Mouse (Mus musculus) liver, embryonic 12.5 days (tissue): Measurements from ENCODE around the gene Nckap1l. TPM values are rescaled to one million over a fixed set of nuclear protein-coding genes. Genes with fewer than 3 reads are reported as not detected.
A peak's percentile ranks its signal among the peaks of the same experiment; 100 is the strongest.
"Not testable (repeated sequence)": the region's sequence is repeated elsewhere in the genome, so short reads cannot be mapped to it uniquely, and the experiment has no call there.

Experiments
- ATAC-seq: fragments of 200-750 bp; cut with Nextera tagmentation; 2 replicates; pipeline ENCODE4 v1.8.0; 2017; ENCODE audit warnings: moderate number of reproducible peaks, mild to moderate bottlenecking, moderate library complexity
- H3K27ac ChIP-seq: fragments of 300-500 bp; sonication (generic); 2 replicates; pipeline ENCODE4 v1.5.1; 2016; ENCODE audit warnings: mild to moderate bottlenecking
- H3K27me3 ChIP-seq: fragments of 300-500 bp; sonication (generic); replicated peaks from 2 replicates; pipeline ENCODE4 v1.6.1; 2016; ENCODE audit warnings: mild to moderate bottlenecking, moderate library complexity
- H3K36me3 ChIP-seq: fragments of 300-500 bp; sonication (generic); 2 replicates; pipeline ENCODE4 v1.6.1; 2016; ENCODE audit warnings: mild to moderate bottlenecking, moderate library complexity
- H3K4me1 ChIP-seq: fragments of 300-500 bp; sonication (generic); 2 replicates; pipeline ENCODE4 v1.6.1; 2016
- H3K4me2 ChIP-seq: fragments of 300-500 bp; sonication (generic); 2 replicates; pipeline ENCODE4 v1.6.1; 2016; ENCODE audit warnings: mild to moderate bottlenecking, moderate library complexity
- H3K4me3 ChIP-seq: fragments of 300-500 bp; sonication (generic); 2 replicates; pipeline ENCODE4 v1.5.1; 2016; ENCODE audit warnings: mild to moderate bottlenecking, moderate library complexity
- H3K9ac ChIP-seq: fragments of 300-500 bp; sonication (generic); 2 replicates; pipeline ENCODE4 v1.6.1; 2016; ENCODE audit warnings: mild to moderate bottlenecking, moderate library complexity
- H3K9me3 ChIP-seq: fragments of 300-500 bp; sonication (generic); replicated peaks from 2 replicates; pipeline ENCODE4 v1.6.1; 2016; ENCODE audit warnings: mild to moderate bottlenecking, moderate library complexity
- WGBS: fragments of 180-500 bp; shearing (Covaris S2); methylation state at CpG from one replicate; pipeline ENCODE4 v1.1.7; 2016; ENCODE audit not compliant: insufficient replicate concordance; 5-methylcytosine and 5-hydroxymethylcytosine counted together
- polyA plus RNA-seq: library from polyadenylated mRNA; unstranded; fragments of >200 nt; fragmentation: Nextera tagmentation; extraction: Ambion mirVana; gene quantifications from 2 replicates; pipeline ENCODE4 v1.2.1, GENCODE M21; 2016

The Nckap1l gene
- 7.8 and 9.1 TPM in 2 replicates for polyA plus RNA-seq

GRCm38 (mm10) chr15:103453551-103454218 is at the start of gene Nckap1l:
Gene Nckap1l (plus strand): TSS chr15:103453794.
- Histone ChIP-seq H3K4me1 (no peaks in the 10 kb centered on the region), H3K4me3 (peak within 1 kb of the TSS; percentile 37), H3K27me3 (no peaks in the 10 kb centered on the region), H3K4me2 (peak within 1 kb of the TSS; percentile 46), H3K36me3 (no peaks in the 10 kb centered on the region), H3K27ac (no peak within 1 kb of the TSS), H3K9me3 (no peaks in the 10 kb centered on the region), H3K9ac (no peak within 1 kb of the TSS; the same call in 1 of the 2 replicates)
- ATAC-seq = peak; percentile 82
- WGBS = 25% methylated on average over 13 of the region's 13 CpGs

- H3K4me2 ChIP-seq, H3K27ac ChIP-seq, H3K36me3 ChIP-seq, H3K4me3 ChIP-seq, ATAC-seq, H3K9me3 ChIP-seq, H3K4me1 ChIP-seq, H3K9ac ChIP-seq, H3K27me3 ChIP-seq: not testable (repeated sequence)
- 75% methylated on average over 3 of the region's 3 CpGs for WGBS
Measured at GRCm38 (mm10) chr15:103405586-103405985, 48.0 kb upstream of the Nckap1l start.

- no peaks in the 10 kb centered on the region for H3K9me3 ChIP-seq
- no peak overlapping the region for H3K27ac ChIP-seq
- H3K27me3 ChIP-seq = no peaks in the 10 kb centered on the region
- H3K9ac ChIP-seq = no peak overlapping the region
- H3K4me1 ChIP-seq = no peaks in the 10 kb centered on the region
- no peak overlapping the region for H3K4me2 ChIP-seq
- H3K4me3 ChIP-seq = no peak overlapping the region
- ATAC-seq = no peak
- no peaks in the 10 kb centered on the region for H3K36me3 ChIP-seq
- 51% methylated on average over 2 of the region's 2 CpGs for WGBS
Measured at GRCm38 (mm10) chr15:103427017-103427416, 26.6 kb upstream of the Nckap1l start.

- H3K4me1 ChIP-seq = no peaks in the 10 kb centered on the region
- H3K27me3 ChIP-seq = no peaks in the 10 kb centered on the region
- H3K4me2 ChIP-seq = no peak within 1 kb of the TSS
- H3K36me3 ChIP-seq = no peaks in the 10 kb centered on the region
- 77% methylated on average over 16 of the region's 16 CpGs for WGBS
- H3K4me3 ChIP-seq = no peak within 1 kb of the TSS
- H3K9ac ChIP-seq = no peak within 1 kb of the TSS
- H3K9me3 ChIP-seq = no peaks in the 10 kb centered on the region
- H3K27ac ChIP-seq = no peak within 1 kb of the TSS
- ATAC-seq = no peak
Measured at GRCm38 (mm10) chr15:103430241-103430640, 23.4 kb upstream of the Nckap1l start, which contains the start of gene Gtsf1. Gene Gtsf1 (minus strand): TSS chr15:103430470.

- not testable (repeated sequence) for H3K27me3 ChIP-seq, ATAC-seq, H3K36me3 ChIP-seq, H3K4me1 ChIP-seq, H3K27ac ChIP-seq, H3K4me3 ChIP-seq, H3K4me2 ChIP-seq, H3K9me3 ChIP-seq, H3K9ac ChIP-seq
- WGBS = 61% methylated on average over 4 of the region's 4 CpGs
Measured at GRCm38 (mm10) chr15:103445966-103446365, 7.6 kb upstream of the Nckap1l start.

- Histone ChIP-seq H3K27ac (no peak within 1 kb of the TSS), H3K27me3 (no peaks in the 10 kb centered on the region), H3K4me2 (no peak within 1 kb of the TSS), H3K36me3 (no peaks in the 10 kb centered on the region), H3K9ac (no peak within 1 kb of the TSS), H3K4me1 (no peaks in the 10 kb centered on the region), H3K9me3 (no peaks in the 10 kb centered on the region), H3K4me3 (no peak within 1 kb of the TSS)
- 45% methylated on average over 3 of the region's 3 CpGs for WGBS
- no peak for ATAC-seq
Measured at GRCm38 (mm10) chr15:103448369-103448768, 5.2 kb upstream of the Nckap1l start, which contains the start of gene Gtsf2. Gene Gtsf2 (minus strand): TSS chr15:103448469.

- Histone ChIP-seq H3K9ac (no peak overlapping the region), H3K27me3 (no peaks in the 10 kb centered on the region), H3K4me1 (no peaks in the 10 kb centered on the region), H3K36me3 (no peaks in the 10 kb centered on the region), H3K27ac (no peak overlapping the region), H3K4me3 (peak overlapping the region; percentile 37), H3K4me2 (peak overlapping the region; percentile 46), H3K9me3 (no peaks in the 10 kb centered on the region)
- no peak for ATAC-seq
- WGBS = 50% methylated on average over 6 of the region's 6 CpGs
Measured at GRCm38 (mm10) chr15:103454449-103454848, 855 bp downstream of the Nckap1l start.

- no peak overlapping the region for H3K9ac ChIP-seq
- no peaks in the 10 kb centered on the region; the same call in 1 of the 2 replicates for H3K36me3 ChIP-seq
- WGBS = 58% methylated on average over 7 of the region's 7 CpGs
Measured at GRCm38 (mm10) chr15:103462539-103463261, 9.1 kb downstream of the Nckap1l start.

GRCm38 (mm10) chr15:103471488-103472194 is 18.0 kb downstream of the Nckap1l start:
- no peak for ATAC-seq
- no peaks in the 10 kb centered on the region for H3K9me3 ChIP-seq
- no peaks in the 10 kb centered on the region for H3K36me3 ChIP-seq
- H3K27me3 ChIP-seq = no peaks in the 10 kb centered on the region
- no peak overlapping the region for H3K9ac ChIP-seq
- no peak overlapping the region for H3K27ac ChIP-seq
- H3K4me1 ChIP-seq = no peaks in the 10 kb centered on the region
- 72% methylated on average over 7 of the region's 7 CpGs for WGBS
- no peak overlapping the region for H3K4me3 ChIP-seq
- no peak overlapping the region for H3K4me2 ChIP-seq

More at GRCm38 (mm10) chr15:103462539-103463261, 9.1 kb downstream of the Nckap1l start:
- Histone ChIP-seq H3K4me1 (no peaks in the 10 kb centered on the region), H3K4me2 (no peak overlapping the region), H3K27ac (no peak overlapping the region), H3K9me3 (no peaks in the 10 kb centered on the region), H3K4me3 (no peak overlapping the region), H3K27me3 (no peaks in the 10 kb centered on the region)
- no peak for ATAC-seq

GRCm38 (mm10) chr15:103472265-103472664 is 18.7 kb downstream of the Nckap1l start:
- Histone ChIP-seq H3K4me1 (no peaks in the 10 kb centered on the region), H3K9ac (no peak overlapping the region), H3K36me3 (no peaks in the 10 kb centered on the region), H3K4me3 (no peak overlapping the region), H3K27me3 (no peaks in the 10 kb centered on the region), H3K27ac (no peak overlapping the region), H3K9me3 (no peaks in the 10 kb centered on the region), H3K4me2 (no peak overlapping the region)
- 51% methylated on average over 3 of the region's 3 CpGs for WGBS
- ATAC-seq = no peak

- Histone ChIP-seq H3K4me3 (no peak overlapping the region), H3K4me1 (no peaks in the 10 kb centered on the region), H3K9me3 (no peaks in the 10 kb centered on the region), H3K4me2 (no peak overlapping the region), H3K36me3 (no peaks in the 10 kb centered on the region), H3K9ac (no peak overlapping the region), H3K27ac (no peak overlapping the region), H3K27me3 (no peaks in the 10 kb centered on the region)
- 74% methylated on average over 7 of the region's 7 CpGs for whole genome bisulfite sequencing
- ATAC-seq = no peak
Measured at GRCm38 (mm10) chr15:103473182-103473581, 19.6 kb downstream of the Nckap1l start.

- Histone ChIP-seq H3K4me2 (no peak overlapping the region), H3K27ac (no peak overlapping the region), H3K4me1 (no peaks in the 10 kb centered on the region), H3K9me3 (no peaks in the 10 kb centered on the region), H3K4me3 (no peak overlapping the region), H3K36me3 (no peaks in the 10 kb centered on the region), H3K9ac (no peak overlapping the region), H3K27me3 (no peaks in the 10 kb centered on the region)
- WGBS = 72% methylated on average over 5 of the region's 5 CpGs
- ATAC-seq = no peak
Measured at GRCm38 (mm10) chr15:103473769-103474168, 20.2 kb downstream of the Nckap1l start.
